Mouse (Mus musculus): Measurements from ENCODE around the gene Lrp5. TPM values are rescaled to one million over a fixed set of nuclear protein-coding genes. Genes with fewer than 3 reads are reported as not detected.

Gene Lrp5
- polyA plus RNA-seq, 1 experiment from 2014 or later, result 3.8 TPM

DNA sequence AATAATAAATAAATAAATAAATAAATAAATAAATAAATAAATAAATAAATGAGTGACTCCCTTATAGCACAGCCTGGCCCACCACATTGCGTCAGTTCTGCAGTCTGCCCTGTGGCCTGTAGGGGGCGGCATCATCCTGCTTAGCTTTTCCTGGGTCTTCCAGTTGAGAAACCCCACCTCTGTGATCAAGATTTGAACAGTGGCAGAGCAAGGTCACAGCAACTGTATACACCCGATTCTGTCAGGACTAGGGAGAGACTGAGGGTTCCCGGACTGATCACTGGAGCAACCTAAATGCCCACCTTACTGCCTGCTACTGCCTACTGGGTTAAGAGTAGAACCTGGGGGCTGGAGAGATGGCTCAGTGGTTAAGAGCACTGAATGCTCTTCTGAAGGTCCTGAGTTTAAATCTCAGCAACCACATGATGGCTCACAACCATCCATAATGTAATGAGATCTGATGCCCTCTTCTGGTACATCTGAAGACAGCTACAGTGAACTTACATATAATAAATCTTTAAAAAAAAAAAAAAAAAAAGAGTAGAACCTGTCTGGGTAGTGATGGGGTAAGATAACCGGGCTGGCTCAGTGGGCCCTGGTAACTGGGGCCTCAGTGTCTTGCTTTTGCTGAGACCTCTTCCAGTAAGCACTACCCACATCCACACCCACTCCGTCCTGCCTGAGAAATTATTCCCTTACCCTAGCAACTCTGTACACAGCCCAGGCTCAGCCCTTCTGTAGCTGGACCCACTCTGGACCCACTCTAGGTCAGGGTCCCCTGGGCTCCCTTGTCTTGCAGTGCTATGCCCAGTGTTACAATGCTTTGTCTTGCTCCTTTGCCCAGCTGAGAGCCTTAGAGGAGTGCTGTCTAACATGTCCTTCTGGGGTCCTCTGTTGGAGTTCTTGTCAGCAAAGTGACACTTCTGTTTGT, 13.4 kb upstream of the Lrp5 start:
- no peak overlapping the region for H3K9ac ChIP-seq (ENCODE audit: low read length)
- no peaks in the 10 kb centered on the region for H3K4me1 ChIP-seq (ENCODE audit: control insufficient read depth, insufficient read depth, low read length)
- H3K27me3 ChIP-seq (ENCODE audit: control insufficient read depth, insufficient read depth, low read length), result no peaks in the 10 kb centered on the region
- 45% methylated on average over 6 of the region's 6 CpGs for WGBS
- H3K27ac ChIP-seq (ENCODE audit: low read depth, low read length), result no peak overlapping the region
- H3K36me3 ChIP-seq (ENCODE audit: control insufficient read depth, insufficient read depth, low read length), result no peaks in the 10 kb centered on the region
- ATAC-seq (ENCODE audit: insufficient read depth, low FRiP score, low TSS enrichment) (peak; percentile 60; the same call in 1 of the 2 replicates), DNase-seq (ENCODE audit: low spot score) (peak; percentile 87)
- no peak overlapping the region for H3K4me2 ChIP-seq (ENCODE audit: low read depth)
- H3K9me3 ChIP-seq (ENCODE audit: control insufficient read depth, low read length), result no peaks in the 10 kb centered on the region
- H3K4me3 ChIP-seq (ENCODE audit: low read depth, low read length), result no peak overlapping the region

DNA sequence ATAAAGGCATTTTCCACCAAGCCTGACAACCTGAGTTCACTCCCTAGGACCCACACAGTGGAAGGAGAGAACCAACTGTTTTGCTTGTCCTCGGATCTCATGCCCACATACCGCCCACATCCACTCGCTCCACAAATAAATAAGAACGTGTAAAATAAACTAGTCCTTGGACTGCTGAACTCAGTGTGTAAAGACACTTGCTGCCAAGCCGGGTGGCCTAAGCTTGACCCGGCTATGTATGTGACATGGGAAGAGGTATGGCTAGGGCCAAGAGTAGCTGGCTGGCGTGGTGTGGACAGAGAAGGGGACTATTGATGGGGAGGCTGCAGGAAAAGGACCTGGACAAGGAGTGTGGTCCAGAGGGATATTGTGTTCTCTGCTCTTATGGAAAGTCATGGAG, 11.7 kb upstream of the Lrp5 start:
- Histone ChIP-seq H3K27me3 (ENCODE audit: control insufficient read depth, insufficient read depth, low read length) (no peaks in the 10 kb centered on the region), H3K4me3 (ENCODE audit: low read depth, low read length) (no peak overlapping the region), H3K4me2 (ENCODE audit: low read depth) (no peak overlapping the region), H3K9me3 (ENCODE audit: control insufficient read depth, low read length) (no peaks in the 10 kb centered on the region), H3K36me3 (ENCODE audit: control insufficient read depth, insufficient read depth, low read length) (no peaks in the 10 kb centered on the region), H3K4me1 (ENCODE audit: control insufficient read depth, insufficient read depth, low read length) (no peaks in the 10 kb centered on the region), H3K9ac (ENCODE audit: low read length) (no peak overlapping the region), H3K27ac (ENCODE audit: low read depth, low read length) (no peak overlapping the region)
- ATAC-seq (ENCODE audit: insufficient read depth, low FRiP score, low TSS enrichment), result no peak
- 86% methylated on average over 7 of the region's 7 CpGs for WGBS
- no peak for DNase-seq (ENCODE audit: low spot score)

DNA sequence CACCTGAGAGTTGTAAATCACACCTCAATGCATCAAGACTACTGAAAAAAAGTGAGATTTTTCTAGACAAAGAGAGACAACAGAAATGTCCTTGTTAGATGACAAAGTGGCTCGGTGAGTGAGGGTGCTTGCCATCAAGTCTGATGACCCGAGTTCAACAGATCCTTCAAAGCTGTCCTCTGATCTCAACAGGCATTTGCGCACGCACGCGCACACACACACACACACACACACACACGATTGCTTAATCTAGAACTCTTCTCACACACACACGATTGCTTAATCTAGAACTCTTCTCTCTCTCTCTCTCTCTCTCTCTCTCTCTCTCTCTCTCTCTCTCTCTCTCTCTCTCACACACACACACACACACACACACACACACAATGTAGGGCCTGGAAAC, 9.6 kb upstream of the Lrp5 start:
- Histone ChIP-seq H3K9me3 (ENCODE audit: control insufficient read depth, low read length) (no peaks in the 10 kb centered on the region), H3K36me3 (ENCODE audit: control insufficient read depth, insufficient read depth, low read length) (no peaks in the 10 kb centered on the region), H3K27me3 (ENCODE audit: control insufficient read depth, insufficient read depth, low read length) (no peaks in the 10 kb centered on the region), H3K4me1 (ENCODE audit: control insufficient read depth, insufficient read depth, low read length) (no peaks in the 10 kb centered on the region), H3K9ac (ENCODE audit: low read length) (no peak overlapping the region), H3K4me2 (ENCODE audit: low read depth) (no peak overlapping the region), H3K27ac (ENCODE audit: low read depth, low read length) (no peak overlapping the region), H3K4me3 (ENCODE audit: low read depth, low read length) (no peak overlapping the region)
- ATAC-seq (ENCODE audit: insufficient read depth, low FRiP score, low TSS enrichment) (no peak), DNase-seq (ENCODE audit: low spot score) (no peak)
- 89% methylated on average over 8 of the region's 8 CpGs for WGBS

DNA sequence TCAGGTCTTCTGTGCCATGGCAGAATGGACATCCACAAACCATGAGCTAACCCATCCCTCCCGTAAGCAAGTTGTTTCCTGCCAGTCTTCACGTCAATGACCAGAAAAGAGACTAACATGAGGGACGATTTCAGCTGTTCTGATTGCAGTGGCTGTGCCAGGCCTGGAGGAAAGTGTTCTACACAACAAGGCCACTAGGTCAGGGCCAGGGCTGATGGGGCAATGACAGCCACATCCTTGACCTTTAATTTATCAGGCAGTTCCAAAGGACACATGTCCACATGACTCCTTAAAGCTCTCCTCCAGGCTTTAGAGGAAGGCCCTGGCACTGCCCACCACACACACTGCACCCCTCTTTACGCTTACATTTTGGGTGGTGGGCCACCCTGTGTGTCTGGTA, 9.1 kb upstream of the Lrp5 start:
- Histone ChIP-seq H3K27ac (ENCODE audit: low read depth, low read length) (no peak overlapping the region), H3K4me3 (ENCODE audit: low read depth, low read length) (no peak overlapping the region), H3K4me1 (ENCODE audit: control insufficient read depth, insufficient read depth, low read length) (no peaks in the 10 kb centered on the region), H3K27me3 (ENCODE audit: control insufficient read depth, insufficient read depth, low read length) (no peaks in the 10 kb centered on the region), H3K36me3 (ENCODE audit: control insufficient read depth, insufficient read depth, low read length) (no peaks in the 10 kb centered on the region), H3K4me2 (ENCODE audit: low read depth) (no peak overlapping the region), H3K9me3 (ENCODE audit: control insufficient read depth, low read length) (no peaks in the 10 kb centered on the region), H3K9ac (ENCODE audit: low read length) (no peak overlapping the region)
- DNase-seq (ENCODE audit: low spot score) (no peak), ATAC-seq (ENCODE audit: insufficient read depth, low FRiP score, low TSS enrichment) (no peak)
- WGBS, result 86% methylated on average over 4 of the region's 4 CpGs

DNA sequence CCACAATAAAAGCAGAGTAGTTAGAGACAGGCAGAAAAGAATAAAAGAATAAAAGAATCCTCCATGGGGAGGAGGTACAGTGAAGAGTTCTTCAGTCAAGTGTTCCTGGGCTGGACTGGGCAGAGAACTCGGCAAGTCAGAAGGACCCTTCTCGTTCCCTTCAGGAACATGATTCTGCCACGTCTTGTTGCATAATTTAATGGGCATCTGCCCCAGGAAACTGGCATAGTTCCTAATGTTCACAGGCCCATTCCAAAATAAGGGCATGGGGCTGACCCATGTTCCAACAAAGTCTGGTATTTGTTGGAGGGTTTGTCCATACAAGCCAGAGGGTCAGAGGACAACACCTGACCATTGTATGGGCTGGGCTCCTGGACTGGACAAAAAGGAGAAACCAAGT, 8.6 kb upstream of the Lrp5 start:
- no peaks in the 10 kb centered on the region for H3K27me3 ChIP-seq (ENCODE audit: control insufficient read depth, insufficient read depth, low read length)
- H3K4me2 ChIP-seq (ENCODE audit: low read depth), result no peak overlapping the region
- no peak for ATAC-seq (ENCODE audit: insufficient read depth, low FRiP score, low TSS enrichment)
- no peak overlapping the region for H3K4me3 ChIP-seq (ENCODE audit: low read depth, low read length)
- H3K27ac ChIP-seq (ENCODE audit: low read depth, low read length), result no peak overlapping the region
- no peaks in the 10 kb centered on the region for H3K36me3 ChIP-seq (ENCODE audit: control insufficient read depth, insufficient read depth, low read length)
- H3K9me3 ChIP-seq (ENCODE audit: control insufficient read depth, low read length), result no peaks in the 10 kb centered on the region
- no peak for DNase-seq (ENCODE audit: low spot score)
- H3K4me1 ChIP-seq (ENCODE audit: control insufficient read depth, insufficient read depth, low read length), result no peaks in the 10 kb centered on the region
- 93% methylated on average over 3 of the region's 3 CpGs for WGBS
- H3K9ac ChIP-seq (ENCODE audit: low read length), result no peak overlapping the region

DNA sequence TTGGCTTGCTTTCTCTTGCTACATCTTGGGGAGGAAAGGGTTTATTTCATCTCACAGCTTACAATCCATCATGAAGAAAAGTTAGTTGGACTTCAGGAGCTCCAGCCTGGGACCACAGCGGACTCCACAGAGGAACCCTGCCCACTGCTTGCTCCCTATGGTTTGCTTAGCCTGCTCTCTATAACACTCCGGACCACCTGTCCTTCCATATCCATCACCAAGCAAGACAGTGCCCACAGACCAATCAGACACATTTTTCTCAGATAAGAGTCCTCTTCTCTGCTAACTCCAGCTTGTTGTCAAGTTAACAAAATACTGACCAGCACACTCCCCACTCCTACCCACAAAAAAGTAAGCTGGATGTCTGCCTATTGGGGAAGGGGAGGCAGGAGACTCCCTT, 8.1 kb upstream of the Lrp5 start:
- WGBS, result 75% methylated on average over 2 of the region's 2 CpGs
- H3K4me3 ChIP-seq (ENCODE audit: low read depth, low read length), result no peak overlapping the region
- no peak overlapping the region for H3K9ac ChIP-seq (ENCODE audit: low read length)
- ATAC-seq (ENCODE audit: insufficient read depth, low FRiP score, low TSS enrichment), result no peak
- H3K4me2 ChIP-seq (ENCODE audit: low read depth), result no peak overlapping the region
- no peak for DNase-seq (ENCODE audit: low spot score)
- H3K36me3 ChIP-seq (ENCODE audit: control insufficient read depth, insufficient read depth, low read length), result no peaks in the 10 kb centered on the region
- no peaks in the 10 kb centered on the region for H3K27me3 ChIP-seq (ENCODE audit: control insufficient read depth, insufficient read depth, low read length)
- no peak overlapping the region for H3K27ac ChIP-seq (ENCODE audit: low read depth, low read length)
- H3K4me1 ChIP-seq (ENCODE audit: control insufficient read depth, insufficient read depth, low read length), result no peaks in the 10 kb centered on the region
- H3K9me3 ChIP-seq (ENCODE audit: control insufficient read depth, low read length), result no peaks in the 10 kb centered on the region

DNA sequence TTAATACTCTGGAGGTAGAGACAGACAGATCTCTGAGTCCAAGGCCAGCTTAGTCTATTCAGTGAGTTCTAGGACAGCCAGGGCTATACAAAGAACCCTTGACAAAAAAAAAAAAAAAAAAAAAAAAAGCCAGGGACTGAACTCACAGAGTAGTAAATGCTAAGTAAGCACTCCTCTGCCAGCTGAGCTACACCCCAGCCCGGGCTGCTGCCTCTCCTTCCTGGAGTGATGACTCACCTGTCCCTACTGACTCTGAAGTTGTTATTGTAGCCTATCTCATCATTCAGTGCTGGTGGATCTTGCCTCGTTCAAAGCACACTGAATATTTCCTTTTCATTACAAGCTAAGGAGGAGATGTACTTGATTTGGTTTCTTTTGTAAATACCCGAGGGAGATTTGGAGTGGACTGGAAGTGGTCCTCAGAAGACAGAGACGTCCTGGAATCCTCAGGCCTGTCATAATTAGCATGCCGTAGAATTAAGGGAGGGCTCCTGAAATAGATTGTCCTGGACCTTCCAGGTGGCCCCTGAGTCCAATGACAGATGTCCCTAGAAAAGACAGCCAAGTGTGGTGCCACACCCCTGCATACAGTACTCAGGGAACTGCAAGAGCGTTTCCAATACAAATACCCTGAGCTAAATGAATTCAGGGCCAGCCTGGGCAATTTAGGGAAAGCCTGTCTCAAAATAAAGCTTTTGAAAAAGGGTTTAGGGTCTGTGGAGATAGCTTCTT, 6.2 kb upstream of the Lrp5 start:
- Histone ChIP-seq H3K9ac (ENCODE audit: low read length) (no peak overlapping the region), H3K4me1 (ENCODE audit: control insufficient read depth, insufficient read depth, low read length) (no peaks in the 10 kb centered on the region), H3K4me3 (ENCODE audit: low read depth, low read length) (no peak overlapping the region), H3K4me2 (ENCODE audit: low read depth) (no peak overlapping the region), H3K36me3 (ENCODE audit: control insufficient read depth, insufficient read depth, low read length) (no peaks in the 10 kb centered on the region), H3K27ac (ENCODE audit: low read depth, low read length) (no peak overlapping the region), H3K9me3 (ENCODE audit: control insufficient read depth, low read length) (no peaks in the 10 kb centered on the region), H3K27me3 (ENCODE audit: control insufficient read depth, insufficient read depth, low read length) (no peaks in the 10 kb centered on the region; the same call in 1 of the 2 replicates)
- WGBS, result 74% methylated on average over 6 of the region's 6 CpGs
- no peak for DNase-seq (ENCODE audit: low spot score)
- ATAC-seq (ENCODE audit: insufficient read depth, low FRiP score, low TSS enrichment), result no peak

DNA sequence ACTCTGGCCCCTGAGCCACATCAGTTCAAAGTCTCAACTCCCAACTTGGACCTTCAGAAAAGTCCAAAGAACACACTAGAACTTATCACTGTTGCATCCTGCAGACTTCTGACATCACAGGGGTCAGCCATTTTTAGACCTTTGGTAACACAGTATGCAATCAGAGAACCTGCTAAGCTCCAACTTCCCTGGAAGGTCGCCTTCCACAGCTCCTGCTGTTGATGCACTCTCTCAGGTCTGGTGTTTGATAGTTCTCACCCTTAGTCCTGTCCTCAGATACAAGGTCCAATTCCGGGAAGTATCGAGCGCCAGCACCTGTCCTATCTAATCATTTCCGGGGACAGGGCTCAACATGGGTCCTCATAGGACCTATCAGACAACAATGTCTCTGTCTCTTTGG, 5.0 kb upstream of the Lrp5 start:
- Histone ChIP-seq H3K9ac (ENCODE audit: low read length) (no peak overlapping the region), H3K36me3 (ENCODE audit: control insufficient read depth, insufficient read depth, low read length) (no peaks in the 10 kb centered on the region), H3K4me2 (ENCODE audit: low read depth) (no peak overlapping the region), H3K9me3 (ENCODE audit: control insufficient read depth, low read length) (no peaks in the 10 kb centered on the region), H3K27ac (ENCODE audit: low read depth, low read length) (no peak overlapping the region), H3K27me3 (ENCODE audit: control insufficient read depth, insufficient read depth, low read length) (no peaks in the 10 kb centered on the region; the same call in 1 of the 2 replicates), H3K4me1 (ENCODE audit: control insufficient read depth, insufficient read depth, low read length) (0 out of 2 replicates have a peak, but pooled peaks cover 3% of the 10 kb centered on the region), H3K4me3 (ENCODE audit: low read depth, low read length) (no peak overlapping the region)
- ATAC-seq (ENCODE audit: insufficient read depth, low FRiP score, low TSS enrichment), result no peak
- no peak for DNase-seq (ENCODE audit: low spot score)
- WGBS, result 91% methylated on average over 5 of the region's 5 CpGs
